Mouse (Mus musculus): ENCODE results near the gene Pdhb.

Gene Pdhb

DNA sequence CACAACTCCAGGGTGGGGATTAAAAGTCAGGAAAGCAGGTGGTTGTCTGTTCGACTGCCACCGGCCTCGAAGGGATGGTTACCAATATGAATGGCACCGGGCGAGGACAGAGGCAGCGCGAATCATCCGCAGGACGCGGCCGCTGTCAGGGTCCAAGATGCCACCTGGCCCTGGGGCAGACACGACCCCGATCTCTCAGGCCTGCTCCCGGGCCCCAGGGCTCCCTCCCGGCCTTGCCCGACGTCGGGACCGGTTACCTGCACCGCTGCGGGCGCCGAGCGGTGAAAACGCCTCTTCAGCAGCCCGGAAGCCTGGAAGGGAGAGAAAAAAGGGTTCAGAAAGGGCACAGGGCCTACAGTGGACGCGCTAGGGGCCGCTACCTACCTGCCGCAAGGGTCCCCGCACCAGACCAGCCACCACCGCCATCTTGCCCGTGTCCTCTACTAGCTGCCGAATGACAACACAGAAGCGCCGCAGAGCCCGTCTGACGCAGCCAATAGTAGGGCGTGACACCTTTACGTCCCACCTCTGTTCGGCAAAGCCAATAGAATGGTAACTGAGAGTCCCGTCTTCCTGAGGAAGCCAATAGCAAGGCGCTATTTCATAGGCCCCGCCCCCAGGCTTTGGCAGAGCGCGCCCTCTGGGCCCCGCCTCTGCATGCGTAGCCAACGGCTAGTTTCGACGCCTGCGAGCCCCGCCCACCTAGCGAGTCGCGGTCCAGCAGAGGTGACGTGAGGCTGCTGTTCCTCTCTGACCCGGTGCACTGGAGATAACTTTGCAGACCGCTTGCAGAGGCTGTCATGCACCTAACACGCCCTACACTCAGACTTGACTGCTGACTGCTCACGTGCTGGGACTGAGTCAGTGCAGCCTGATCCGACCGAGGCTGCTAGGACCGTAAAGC lies at the start of gene Pdhb:
Pdhb (minus strand) TSS at position 519 of the 904 bp plus-strand sequence.
- DNase-seq = peak; percentile 100

DNA sequence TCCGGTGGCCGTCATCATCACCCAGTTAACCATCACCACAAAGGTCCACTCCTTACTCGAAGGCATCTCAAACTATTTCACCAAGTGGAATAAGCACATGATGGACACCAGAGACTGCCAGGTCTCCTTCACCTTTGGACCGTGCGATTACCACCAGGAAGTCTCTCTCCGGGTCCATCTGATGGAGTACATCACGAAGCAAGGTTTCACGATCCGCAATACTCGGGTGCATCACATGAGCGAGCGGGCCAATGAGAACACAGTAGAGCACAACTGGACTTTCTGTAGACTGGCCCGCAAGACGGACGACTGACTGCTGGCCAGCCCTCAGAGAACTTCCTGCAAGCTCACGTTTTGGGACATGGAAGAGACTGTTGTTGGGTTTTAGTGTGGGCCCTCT lies 49.7 kb upstream of the Pdhb start:
- no peak for DNase-seq

DNA sequence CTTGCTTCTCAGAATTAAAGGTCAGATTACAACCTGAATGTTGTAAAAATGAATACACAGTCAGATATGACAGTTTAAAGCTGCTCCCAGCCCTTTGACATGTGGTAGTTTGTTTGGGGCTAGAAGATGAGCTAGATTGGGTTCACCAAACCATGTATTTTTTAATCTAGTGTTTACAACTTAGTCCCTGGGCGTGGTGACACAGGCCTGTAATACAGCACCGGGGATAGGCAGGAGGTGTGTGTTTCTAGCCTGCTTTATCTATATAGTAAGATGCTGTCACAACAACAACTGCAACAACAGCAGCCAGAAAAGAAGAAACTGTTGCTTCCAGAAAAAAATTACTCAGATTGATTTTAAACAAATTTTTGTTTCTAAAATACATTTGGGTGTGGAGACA lies 48.1 kb upstream of the Pdhb start:
- DNase-seq = no peak

DNA sequence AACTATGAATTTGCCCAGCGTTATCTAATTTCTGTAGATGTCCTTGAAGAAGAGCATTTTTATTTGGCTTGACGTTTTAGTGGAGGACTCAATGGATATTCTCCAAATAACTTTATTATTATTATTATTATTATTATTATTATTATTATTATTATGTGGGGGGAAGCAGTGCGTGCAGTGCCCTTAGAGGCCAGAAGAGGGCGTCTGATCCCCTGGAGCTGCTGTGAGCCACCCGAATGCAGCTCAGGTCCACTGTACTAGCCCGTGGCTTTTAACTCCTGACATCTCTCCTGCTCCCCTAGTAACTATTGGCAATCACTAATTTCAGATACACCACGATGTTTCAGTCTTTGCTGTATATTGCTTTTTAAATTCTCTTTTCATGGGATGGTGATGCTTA lies 47.5 kb upstream of the Pdhb start:
- DNase-seq = no peak

DNA sequence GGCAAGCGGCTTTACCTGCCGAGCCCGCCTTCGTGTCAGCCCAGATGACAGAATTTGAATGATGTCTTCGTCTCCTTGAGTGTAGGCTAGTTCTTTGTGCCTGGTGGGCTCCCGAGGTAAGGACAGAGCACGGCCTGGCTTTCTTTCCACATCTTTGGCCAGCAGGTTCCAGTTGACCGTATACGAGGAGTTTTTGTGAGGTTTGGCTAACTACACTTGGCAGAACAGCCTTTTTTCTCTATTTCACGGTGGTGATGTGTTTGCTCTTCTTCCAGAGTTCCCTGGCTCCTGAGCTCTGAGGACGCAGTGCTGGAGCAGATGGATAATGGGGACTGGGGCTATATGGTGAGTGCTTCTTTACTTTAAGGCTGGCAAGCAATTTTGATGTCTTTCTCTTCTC lies 47.1 kb upstream of the Pdhb start:
- DNase-seq = no peak

DNA sequence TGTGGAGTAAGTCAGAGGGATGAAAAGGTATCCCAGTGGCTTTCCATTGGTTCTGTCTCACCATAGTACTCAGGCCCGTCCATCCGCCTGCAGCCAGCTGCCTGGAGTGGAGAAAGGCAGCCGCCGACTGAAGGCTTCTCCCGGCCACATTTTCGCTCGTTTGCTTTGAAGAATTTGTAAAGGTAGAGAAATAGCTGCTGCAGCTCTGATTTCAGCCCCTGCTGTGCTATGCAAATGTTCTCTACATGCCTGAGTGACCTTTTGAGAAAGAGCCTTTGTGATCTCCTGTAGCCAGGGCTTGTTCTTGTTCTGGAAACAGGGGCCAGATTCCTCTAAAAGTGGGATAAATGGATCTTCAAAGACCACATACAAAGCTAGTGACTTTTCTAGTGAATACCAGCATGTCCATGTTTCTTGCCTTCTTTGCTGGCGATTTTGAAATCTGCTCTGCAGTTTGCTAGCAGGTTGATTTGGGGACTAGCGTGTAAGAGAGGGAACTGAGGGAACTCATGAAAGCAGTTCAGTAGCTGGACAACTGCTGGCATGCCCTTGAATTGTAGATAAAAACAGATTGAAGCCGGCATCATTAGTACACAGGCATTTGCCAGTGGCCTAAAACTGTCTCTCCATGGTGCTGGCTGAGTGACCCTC lies 46.0 kb upstream of the Pdhb start:
- DNase-seq = peak; percentile 67

DNA sequence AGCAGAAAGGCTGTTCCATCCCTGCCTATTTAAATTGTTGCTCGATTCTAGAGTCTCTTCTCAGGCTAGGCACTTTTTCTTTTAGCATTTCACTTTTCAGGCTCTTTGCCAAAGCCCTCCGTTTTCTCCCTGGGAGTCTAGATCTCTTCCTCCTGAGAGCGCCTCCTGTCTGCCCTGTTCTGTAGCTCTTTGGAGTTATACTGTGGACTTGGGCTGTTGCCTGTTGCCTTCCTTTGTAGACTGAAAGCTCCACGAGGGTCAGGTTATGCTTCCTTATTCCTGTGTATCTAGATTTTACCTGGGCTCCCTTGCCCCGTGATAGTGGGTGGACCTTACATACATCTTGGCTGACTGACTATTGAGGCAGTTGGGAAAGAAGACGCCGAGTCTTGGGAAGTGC lies 45.4 kb upstream of the Pdhb start:
- no peak for DNase-seq

DNA sequence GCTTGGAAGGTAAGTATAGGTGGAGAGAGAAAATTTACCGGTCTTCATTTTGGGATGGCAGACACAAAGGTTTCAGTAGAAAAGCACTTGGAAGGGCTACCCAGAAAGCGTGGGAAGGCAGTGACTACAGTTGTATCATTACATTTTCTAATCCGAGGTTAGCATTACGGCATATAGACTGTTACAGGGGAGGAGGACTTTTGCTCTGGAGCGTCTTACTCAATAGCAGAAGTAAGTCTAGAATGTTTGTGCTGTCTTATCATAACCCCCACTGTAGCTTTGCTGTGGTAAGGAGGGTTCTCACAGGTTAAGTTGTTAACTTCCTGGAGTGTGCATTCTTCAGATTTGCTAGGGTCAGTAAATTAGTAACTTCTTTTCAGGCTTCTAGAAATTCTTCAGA lies 43.3 kb upstream of the Pdhb start:
- DNase-seq = no peak

DNA sequence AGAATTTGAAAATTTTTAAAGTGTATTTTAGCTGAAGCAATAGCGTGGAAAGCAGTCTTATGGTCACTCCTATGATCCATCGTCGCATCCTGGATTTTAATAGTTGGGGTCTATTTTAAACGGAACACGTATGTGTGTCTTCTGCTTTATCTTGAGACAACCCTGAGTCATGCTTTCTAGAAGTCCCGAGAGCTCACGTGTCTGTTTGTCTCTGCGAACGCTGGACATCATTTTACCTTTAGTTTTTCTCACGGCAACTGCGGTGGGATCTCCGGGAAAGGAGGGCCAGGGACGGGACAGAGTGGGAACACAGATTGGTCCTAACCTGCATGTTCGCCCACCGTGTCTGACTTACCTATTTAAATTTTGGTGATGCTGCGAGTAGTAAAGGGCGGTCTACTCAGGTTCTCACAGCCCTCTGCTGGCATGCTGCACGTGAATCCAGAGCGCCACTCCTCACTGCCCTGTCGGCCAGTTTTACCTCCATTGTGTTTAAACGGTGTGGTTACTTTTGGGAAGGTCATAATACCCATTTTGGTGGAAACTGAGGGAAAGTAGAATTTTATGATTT lies 42.5 kb upstream of the Pdhb start:
- DNase-seq = peak; percentile 36

DNA sequence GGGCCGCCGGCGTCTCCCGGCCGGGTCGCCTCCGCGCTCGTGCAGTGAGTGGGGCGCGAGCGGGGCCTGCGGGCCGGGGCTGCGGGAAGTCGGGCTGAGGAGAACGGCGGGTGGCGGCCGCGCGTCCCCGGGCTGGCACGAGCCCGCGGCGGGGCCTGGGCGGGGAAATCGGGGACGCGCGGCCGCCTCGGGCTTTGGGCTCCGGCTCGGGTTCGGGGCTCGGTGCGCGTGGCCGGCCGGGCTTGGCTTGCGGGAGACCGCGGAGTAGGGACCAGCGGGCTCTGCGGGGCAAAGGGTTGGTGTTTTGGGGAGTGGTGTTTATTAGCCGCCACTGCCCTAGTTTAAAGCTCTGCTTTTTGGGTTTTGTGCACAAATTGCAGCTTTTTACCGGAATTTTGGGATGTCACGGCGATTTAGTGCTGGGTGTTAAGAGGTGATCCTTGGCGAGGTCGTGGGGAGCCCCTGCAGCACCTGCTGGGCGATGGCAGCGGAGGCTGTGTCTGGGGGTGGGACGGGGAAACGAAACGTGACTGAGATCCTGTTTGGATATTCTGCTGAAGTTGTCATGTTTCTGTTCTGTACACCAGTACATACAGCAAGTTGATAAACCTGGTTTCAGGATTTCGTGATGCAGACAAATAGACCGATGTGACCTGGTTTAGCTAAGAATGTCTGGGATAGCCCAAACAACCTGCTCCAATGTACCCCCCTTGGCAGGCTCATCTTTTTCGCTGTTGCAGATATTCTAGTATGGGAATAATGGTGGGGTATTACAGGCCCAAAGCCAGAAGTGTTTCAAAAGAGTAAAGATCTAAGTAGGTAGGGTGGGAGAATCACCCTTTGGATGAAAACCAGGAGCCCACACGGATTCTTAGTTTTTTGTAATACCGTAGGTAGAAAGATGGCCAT lies 41.7 kb upstream of the Pdhb start:
- DNase-seq = peak; percentile 88

DNA sequence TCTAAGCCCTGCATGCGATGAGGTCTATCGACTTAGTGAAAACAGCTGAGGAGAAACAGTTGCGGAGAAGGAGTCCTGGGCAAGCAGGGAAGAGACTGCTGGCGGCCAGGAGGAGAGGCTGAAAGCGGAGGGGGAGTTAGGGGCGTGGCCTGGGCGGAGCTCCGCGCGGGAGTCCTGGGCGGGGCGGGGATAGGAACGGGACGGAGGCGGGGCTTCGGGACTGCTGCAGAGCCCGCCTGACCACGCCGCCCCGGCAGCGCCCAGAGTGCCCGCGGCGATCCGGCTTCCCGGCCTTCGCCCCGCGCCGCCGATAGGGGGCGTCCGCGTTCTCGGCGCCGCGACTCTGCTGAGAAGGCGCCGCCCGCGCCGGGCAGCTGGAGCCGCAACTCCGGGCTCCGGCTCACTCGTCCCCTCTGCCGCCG lies 41.0 kb upstream of the Pdhb start, which contains the start of gene Kctd6:
Kctd6 (plus strand) TSS at position 338 of the 422 bp plus-strand sequence.
- DNase-seq = peak; percentile 98

DNA sequence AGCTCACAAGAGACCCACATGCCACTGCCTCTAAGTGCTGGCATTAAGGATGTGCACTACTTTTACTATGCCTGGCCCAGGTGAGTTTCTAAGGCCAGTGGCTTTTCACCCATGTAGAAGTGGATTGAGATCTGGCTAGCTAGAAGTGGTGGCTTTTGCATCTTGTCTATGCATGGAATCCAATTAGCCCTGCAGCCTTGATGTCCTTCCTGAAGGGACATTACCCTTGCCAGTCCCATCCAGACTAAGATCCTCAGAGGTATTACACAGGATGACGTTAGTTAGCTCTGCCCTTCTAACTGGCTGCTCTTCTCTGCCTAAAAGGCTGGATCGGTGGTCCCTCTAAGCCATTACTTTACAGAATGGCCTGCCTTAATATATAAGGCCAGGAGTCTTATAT lies 40.2 kb upstream of the Pdhb start:
- DNase-seq = no peak

DNA sequence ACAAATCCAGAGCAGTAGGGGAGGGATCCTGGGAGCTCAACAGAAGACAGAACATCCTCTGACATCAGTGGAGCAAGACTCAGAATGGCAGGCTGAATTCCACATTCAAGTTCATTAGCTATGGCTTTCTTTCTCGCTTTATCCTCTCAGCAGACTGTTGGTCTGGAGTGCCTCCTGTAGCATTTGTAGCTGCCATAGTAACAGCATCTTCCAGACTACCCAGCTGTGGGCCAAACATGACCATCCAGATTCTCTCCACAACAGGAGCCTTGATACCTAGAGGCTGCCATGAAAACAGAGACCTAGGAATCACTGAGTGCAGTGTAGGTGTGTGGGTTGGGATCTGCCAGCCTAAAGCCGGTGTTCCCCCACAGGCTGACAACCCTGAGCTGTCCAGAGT lies 37.1 kb upstream of the Pdhb start:
- DNase-seq = no peak

DNA sequence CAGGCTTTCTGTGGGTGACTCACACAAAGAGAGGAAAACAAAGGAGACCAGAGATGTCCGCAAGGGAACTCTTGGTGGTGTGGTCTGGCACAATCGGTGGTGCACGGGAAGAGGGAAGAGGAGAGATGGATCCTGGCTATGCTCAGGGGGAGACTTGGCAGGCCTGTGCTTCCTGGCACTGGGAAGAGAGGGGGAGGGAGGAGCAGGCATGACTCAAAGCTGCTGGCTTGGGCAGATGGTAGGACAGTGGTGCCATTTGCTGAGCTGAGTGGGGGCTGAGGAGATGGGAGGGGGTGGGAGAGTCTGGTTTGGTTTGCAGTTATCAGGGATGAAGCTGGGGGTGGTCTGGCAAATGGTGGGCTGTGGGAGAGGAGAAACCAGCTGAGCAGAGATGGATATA lies 36.1 kb upstream of the Pdhb start:
- DNase-seq = no peak

DNA sequence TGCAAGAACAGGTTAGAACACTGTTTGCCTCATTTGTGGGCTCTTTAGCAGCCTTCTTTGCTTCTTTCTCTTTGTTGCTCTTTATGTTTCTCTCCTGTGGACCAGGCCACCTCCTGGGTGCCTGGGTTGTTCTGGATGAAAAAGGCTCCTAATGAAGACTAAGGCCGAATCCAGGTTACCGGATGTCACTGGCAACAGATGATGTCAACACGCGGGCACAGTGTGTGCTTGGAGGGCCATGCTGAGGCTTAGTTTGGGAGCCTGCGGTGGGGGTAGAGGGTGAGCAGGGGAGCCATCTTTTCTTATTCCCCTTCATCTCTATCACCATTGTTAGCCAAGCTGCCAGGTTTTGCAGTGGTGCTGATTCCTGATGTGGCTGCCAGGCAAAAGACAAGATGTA lies 34.7 kb upstream of the Pdhb start:
- DNase-seq = no peak

DNA sequence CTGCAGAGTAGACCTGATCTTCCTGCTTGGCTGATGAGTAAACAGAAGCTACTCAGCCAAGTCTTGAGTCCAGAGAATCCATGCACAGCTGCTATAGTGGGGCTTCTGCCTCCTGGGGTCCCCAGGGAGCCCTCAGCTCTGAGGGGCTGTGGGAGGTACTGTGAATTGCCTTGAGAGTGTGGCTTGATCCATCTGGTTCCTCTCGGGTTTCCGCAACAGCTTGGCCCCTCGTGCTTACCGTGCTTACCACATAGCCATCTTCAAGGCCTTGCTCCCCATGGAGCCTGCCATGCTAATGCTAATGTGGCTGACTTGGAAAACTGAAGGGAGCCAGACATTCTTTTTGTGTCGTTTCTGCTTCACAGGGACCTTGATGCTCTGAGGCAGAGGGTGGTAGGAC lies 34.3 kb upstream of the Pdhb start:
- peak; percentile 43 for DNase-seq

DNA sequence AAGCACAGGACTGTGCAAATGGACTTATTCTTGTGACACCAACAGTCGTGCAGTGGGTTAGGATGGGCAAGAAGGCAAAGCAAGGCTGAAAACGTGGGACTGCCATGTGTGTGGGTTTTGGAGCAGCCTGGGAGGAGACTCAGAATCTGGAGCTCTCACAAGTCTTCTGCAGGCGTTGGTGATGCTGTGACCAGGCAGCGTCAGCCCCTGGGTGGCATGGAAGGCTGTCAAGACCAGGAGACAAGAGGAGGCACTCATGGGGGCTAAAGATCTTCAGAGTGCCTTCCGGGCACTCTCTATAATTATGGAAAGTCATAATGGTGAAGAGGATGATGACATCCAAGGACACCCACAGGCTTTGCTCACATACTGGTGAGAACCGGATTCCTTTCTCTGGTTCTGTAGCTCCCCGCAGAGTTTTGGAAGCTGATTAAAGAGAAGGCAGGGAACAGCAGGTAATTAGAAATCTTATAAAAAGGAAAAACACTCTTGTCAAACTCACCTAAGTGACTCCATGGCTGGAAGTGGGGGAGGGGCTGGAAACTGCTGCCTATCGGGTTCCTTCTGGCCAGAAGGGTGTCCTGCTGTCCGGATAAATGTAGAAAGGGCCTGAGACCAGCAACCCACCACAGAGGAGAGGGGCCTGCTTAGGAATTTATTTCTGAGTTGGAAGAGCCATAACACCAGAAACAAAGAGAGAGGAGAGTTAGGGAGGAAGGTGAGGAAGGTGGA lies 33.5 kb upstream of the Pdhb start:
- DNase-seq = no peak

DNA sequence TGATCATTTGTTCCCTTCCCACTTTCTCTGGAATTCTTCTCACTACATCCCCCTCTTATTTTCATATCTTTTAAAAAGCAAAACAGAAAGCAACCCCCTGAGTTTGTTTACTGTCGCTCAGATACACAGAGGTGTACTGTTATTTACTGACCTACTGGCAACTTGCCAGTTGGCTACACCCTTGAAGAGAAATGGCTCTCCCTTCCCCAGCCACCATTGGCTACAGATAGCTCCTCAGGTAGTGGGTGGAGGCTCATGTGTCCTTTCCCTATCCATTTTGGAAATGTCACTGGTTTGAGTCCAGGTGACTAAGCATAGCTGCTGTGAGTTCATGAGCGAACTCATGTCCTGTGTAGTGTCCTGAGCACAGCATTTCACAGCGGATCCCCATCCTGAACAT lies 28.9 kb upstream of the Pdhb start:
- DNase-seq = no peak

DNA sequence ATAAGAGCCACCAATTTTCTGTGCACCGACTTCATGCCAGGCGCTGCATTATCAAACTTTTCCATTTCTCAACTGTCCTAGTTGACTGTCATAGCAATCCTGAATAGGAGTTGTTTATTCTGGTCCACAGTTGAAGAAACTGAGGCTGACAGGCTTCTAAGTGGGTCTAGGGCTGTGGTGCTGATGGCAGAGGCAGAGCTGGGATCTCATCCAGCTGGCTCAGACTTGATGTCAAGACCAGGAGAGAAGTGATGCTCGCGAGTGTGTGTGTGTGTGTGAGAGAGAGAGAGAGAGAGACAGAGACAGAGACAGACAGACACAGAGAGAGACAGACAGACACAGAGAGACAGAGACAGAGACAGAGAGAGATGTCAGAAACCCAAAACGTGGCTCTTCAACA lies 27.9 kb upstream of the Pdhb start:
- no peak for DNase-seq

DNA sequence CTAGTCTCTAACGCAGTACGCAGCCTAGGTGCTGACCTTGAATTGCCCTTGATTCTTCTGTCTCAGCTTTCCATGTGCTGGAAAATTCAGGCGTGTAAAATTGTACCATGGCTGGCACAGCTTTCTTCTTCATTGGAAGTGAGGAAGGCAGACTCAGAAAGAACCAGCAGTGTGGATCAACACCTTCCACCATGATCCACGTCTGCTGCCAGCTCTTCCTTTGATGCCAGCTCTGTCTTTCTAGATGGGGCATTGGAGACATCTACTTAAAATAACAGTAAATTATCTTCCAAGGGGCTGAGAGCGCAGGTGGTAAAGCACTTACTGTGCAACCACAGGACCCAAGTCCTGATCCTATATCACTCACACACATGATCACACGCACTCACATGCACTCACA lies 19.9 kb upstream of the Pdhb start:
- DNase-seq = no peak

DNA sequence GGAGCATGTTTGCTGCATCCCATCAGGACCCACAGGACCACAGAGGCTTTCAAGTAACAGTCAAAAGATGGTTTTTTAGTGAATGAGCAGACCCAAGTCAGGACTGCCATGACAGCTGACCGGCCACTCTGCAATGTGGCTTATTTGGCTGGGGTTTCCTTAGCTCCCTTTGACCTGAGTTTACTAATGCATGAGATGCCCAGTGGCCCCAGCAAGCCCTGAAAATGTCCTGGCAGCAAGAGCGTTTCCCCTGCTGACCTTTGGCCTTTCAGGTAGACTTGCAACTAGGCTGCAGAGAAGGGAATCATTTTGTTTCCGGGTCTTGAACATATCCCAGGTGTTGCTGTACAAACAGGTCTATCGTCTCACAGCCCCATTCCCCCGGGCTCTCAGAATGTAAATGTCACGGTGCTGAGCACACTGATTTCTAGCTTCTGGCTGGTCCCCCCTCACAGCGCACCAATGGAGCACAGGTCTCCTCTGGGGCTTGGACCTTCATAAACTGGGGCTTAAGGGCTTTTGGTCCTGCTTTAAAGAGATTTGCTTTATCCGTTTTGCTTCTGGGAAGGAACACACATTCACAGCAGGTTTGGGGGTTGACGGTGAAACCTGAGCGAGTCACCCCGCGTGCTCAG lies 18.6 kb upstream of the Pdhb start:
- no peak for DNase-seq

DNA sequence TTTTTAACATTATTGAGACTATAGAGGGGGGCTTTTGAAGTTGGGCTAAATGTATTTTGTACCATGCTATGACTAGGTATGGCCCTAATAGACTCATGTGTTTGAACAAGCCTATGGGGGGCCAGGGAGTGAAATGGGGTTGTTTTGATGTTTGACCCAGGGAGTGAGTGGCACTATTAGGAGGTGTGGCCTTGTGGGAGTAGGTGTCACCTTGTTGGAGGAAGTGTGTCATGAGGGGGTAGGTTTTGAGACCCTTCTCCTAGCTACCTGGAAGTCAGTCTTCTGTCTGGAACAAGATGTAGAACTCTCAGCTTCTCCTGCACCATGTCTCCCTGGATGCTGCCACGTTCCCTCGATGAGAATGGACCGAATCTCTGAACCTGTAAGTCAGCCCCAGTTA lies 17.7 kb upstream of the Pdhb start:
- DNase-seq = no peak

Measured in embryo, embryonic 11 days (tissue).